Mouse (Mus musculus) kidney, embryonic 15.5 days (tissue): Measurements from ENCODE around the gene Adh5. TPM values are rescaled to one million over a fixed set of nuclear protein-coding genes. Genes with fewer than 3 reads are reported as not detected.

Experiments used
- ATAC-seq: fragments of 200-750 bp; cut with Nextera tagmentation; replicated peaks from 2 replicates; pipeline ENCODE4 v1.8.0; 2017; ENCODE audit warnings: moderate TSS enrichment; ENCODE audit not compliant: low FRiP score
- H3K27ac ChIP-seq: fragments of 300-500 bp; sonication (generic); 2 replicates; pipeline ENCODE4 v1.5.1; 2015; ENCODE audit warnings: mild to moderate bottlenecking, inconsistent platforms
- H3K27me3 ChIP-seq: fragments of 300-500 bp; sonication (generic); 2 replicates; pipeline ENCODE4 v1.6.1; 2015; ENCODE audit warnings: inconsistent platforms
- H3K36me3 ChIP-seq: fragments of 300-500 bp; sonication (generic); 2 replicates; pipeline ENCODE4 v1.6.1; 2015; ENCODE audit warnings: inconsistent platforms
- H3K4me1 ChIP-seq: fragments of 300-500 bp; sonication (generic); 2 replicates; pipeline ENCODE4 v1.6.1; 2015; ENCODE audit warnings: inconsistent platforms
- H3K4me2 ChIP-seq: fragments of 300-500 bp; sonication (generic); 2 replicates; pipeline ENCODE4 v1.6.1; 2015; ENCODE audit warnings: moderate library complexity, mild to moderate bottlenecking, inconsistent platforms
- H3K4me3 ChIP-seq: fragments of 300-500 bp; sonication (generic); replicated peaks from 2 replicates; pipeline ENCODE4 v1.5.1; 2015; ENCODE audit warnings: mild to moderate bottlenecking, inconsistent platforms
- H3K9ac ChIP-seq: fragments of 300-500 bp; sonication (generic); 2 replicates; pipeline ENCODE4 v1.6.1; 2015; ENCODE audit warnings: mild to moderate bottlenecking, inconsistent platforms
- H3K9me3 ChIP-seq: fragments of 300-500 bp; sonication (generic); replicated peaks from 2 replicates; pipeline ENCODE4 v1.6.1; 2016; ENCODE audit warnings: inconsistent platforms
- WGBS: fragments of 180-500 bp; shearing (Covaris S2); methylation state at CpG from one replicate; pipeline ENCODE4 v1.1.7; 2015; ENCODE audit warnings: mixed read lengths; 5-methylcytosine and 5-hydroxymethylcytosine counted together
- polyA plus RNA-seq: library from polyadenylated mRNA; unstranded; fragments of >200 nt; fragmentation: Nextera tagmentation; extraction: Ambion mirVana; gene quantifications from 2 replicates; pipeline ENCODE4 v1.2.1, GENCODE M21; 2015

The Adh5 gene
- polyA plus RNA-seq, 1 experiment from 2014 or later = 242 TPM

GRCm38 (mm10) chr3:138430360-138430976 is 12.4 kb upstream of the Adh5 start:
- Histone ChIP-seq H3K4me1 (no peaks in the 10 kb centered on the region), H3K4me2 (no peak overlapping the region), H3K9me3 (no peaks in the 10 kb centered on the region), H3K4me3 (no peak overlapping the region), H3K9ac (no peak overlapping the region), H3K36me3 (no peaks in the 10 kb centered on the region), H3K27ac (no peak overlapping the region), H3K27me3 (no peaks in the 10 kb centered on the region)
- WGBS = 45% methylated on average over 6 of the region's 6 CpGs
- ATAC-seq = no peak

GRCm38 (mm10) chr3:138431835-138432234 is 11.1 kb upstream of the Adh5 start:
- ATAC-seq = no peak
- Histone ChIP-seq H3K4me3 (no peak overlapping the region), H3K27ac (no peak overlapping the region), H3K9ac (no peak overlapping the region), H3K4me1 (no peaks in the 10 kb centered on the region), H3K4me2 (no peak overlapping the region), H3K27me3 (no peaks in the 10 kb centered on the region), H3K9me3 (no peaks in the 10 kb centered on the region), H3K36me3 (no peaks in the 10 kb centered on the region)
- WGBS = 58% methylated on average over 2 of the region's 2 CpGs

- Histone ChIP-seq H3K36me3 (no peaks in the 10 kb centered on the region), H3K9ac (no peak overlapping the region), H3K27me3 (no peaks in the 10 kb centered on the region), H3K4me2 (no peak overlapping the region), H3K4me1 (no peaks in the 10 kb centered on the region), H3K9me3 (no peaks in the 10 kb centered on the region), H3K4me3 (no peak overlapping the region), H3K27ac (no peak overlapping the region)
- 70% methylated on average over 3 of the region's 3 CpGs for WGBS
- ATAC-seq = no peak
Observed at GRCm38 (mm10) chr3:138438716-138439115, 4.2 kb upstream of the Adh5 start.

- peaks cover 23% of the 10 kb centered on the region for H3K36me3 ChIP-seq
- under 1% methylated on average over 9 of the region's 9 CpGs for WGBS
- peak overlapping the region; percentile 81 for H3K4me3 ChIP-seq
- no peaks in the 10 kb centered on the region for H3K27me3 ChIP-seq
- H3K4me1 ChIP-seq = peaks cover 9% of the 10 kb centered on the region
- H3K27ac ChIP-seq = peak overlapping the region; percentile 87
- no peaks in the 10 kb centered on the region for H3K9me3 ChIP-seq
- peak overlapping the region; percentile 80 for H3K9ac ChIP-seq
- peak overlapping the region; percentile 90 for H3K4me2 ChIP-seq
- peak; percentile 0 for ATAC-seq
Observed at GRCm38 (mm10) chr3:138442203-138442602, 690 bp upstream of the Adh5 start.

- Histone ChIP-seq H3K9ac (peak overlapping the region; percentile 80), H3K9me3 (no peaks in the 10 kb centered on the region), H3K4me2 (peak overlapping the region; percentile 90), H3K27me3 (no peaks in the 10 kb centered on the region), H3K27ac (peak overlapping the region; percentile 87), H3K4me3 (peak overlapping the region; percentile 81), H3K36me3 (peaks cover 34% of the 10 kb centered on the region), H3K4me1 (peaks cover 9% of the 10 kb centered on the region)
- ATAC-seq = no peak
- WGBS = 2% methylated on average over 9 of the region's 9 CpGs
Observed at GRCm38 (mm10) chr3:138443465-138443771, 525 bp downstream of the Adh5 start.

- Histone ChIP-seq H3K27me3 (no peaks in the 10 kb centered on the region), H3K9me3 (no peaks in the 10 kb centered on the region), H3K9ac (no peak overlapping the region), H3K4me1 (peaks cover 9% of the 10 kb centered on the region), H3K36me3 (peaks cover 80% of the 10 kb centered on the region), H3K27ac (no peak overlapping the region), H3K4me3 (no peak overlapping the region), H3K4me2 (no peak overlapping the region)
- no peak for ATAC-seq
- 51% methylated on average over 12 of the region's 12 CpGs for WGBS
Observed at GRCm38 (mm10) chr3:138448077-138448860, 5.4 kb downstream of the Adh5 start.

GRCm38 (mm10) chr3:138452169-138452568 is 9.3 kb downstream of the Adh5 start:
- Histone ChIP-seq H3K9me3 (no peaks in the 10 kb centered on the region), H3K9ac (no peak overlapping the region), H3K27ac (no peak overlapping the region), H3K36me3 (peaks cover 95% of the 10 kb centered on the region), H3K4me1 (no peaks in the 10 kb centered on the region), H3K4me2 (no peak overlapping the region), H3K27me3 (no peaks in the 10 kb centered on the region), H3K4me3 (no peak overlapping the region)
- 85% methylated on average over 10 of the region's 10 CpGs for WGBS
- ATAC-seq = no peak

GRCm38 (mm10) chr3:138454234-138454633 is 11.3 kb downstream of the Adh5 start:
- H3K9me3 ChIP-seq = no peaks in the 10 kb centered on the region
- H3K36me3 ChIP-seq = peaks cover 96% of the 10 kb centered on the region
- no peaks in the 10 kb centered on the region for H3K27me3 ChIP-seq
- no peak overlapping the region for H3K9ac ChIP-seq
- WGBS = 95% methylated on average over 1 of the region's 1 CpGs
- no peak overlapping the region for H3K4me2 ChIP-seq
- H3K27ac ChIP-seq = no peak overlapping the region
- H3K4me3 ChIP-seq = no peak overlapping the region
- H3K4me1 ChIP-seq = no peaks in the 10 kb centered on the region
- ATAC-seq = no peak

- WGBS = 89% methylated on average over 13 of the region's 13 CpGs
- Histone ChIP-seq H3K36me3 (peaks cover 96% of the 10 kb centered on the region), H3K27ac (no peak overlapping the region), H3K9me3 (no peaks in the 10 kb centered on the region), H3K4me3 (no peak overlapping the region), H3K27me3 (no peaks in the 10 kb centered on the region), H3K9ac (no peak overlapping the region), H3K4me1 (no peaks in the 10 kb centered on the region), H3K4me2 (no peak overlapping the region)
- ATAC-seq = no peak
Observed at GRCm38 (mm10) chr3:138454711-138455435, 12.0 kb downstream of the Adh5 start.

- H3K27ac ChIP-seq = no peak overlapping the region
- WGBS = 96% methylated on average over 3 of the region's 3 CpGs
- no peak overlapping the region for H3K4me3 ChIP-seq
- H3K27me3 ChIP-seq = no peaks in the 10 kb centered on the region
- peaks cover 4% of the 10 kb centered on the region; the same call in 1 of the 2 replicates for H3K4me1 ChIP-seq
- no peaks in the 10 kb centered on the region for H3K9me3 ChIP-seq
- no peak for ATAC-seq
- H3K9ac ChIP-seq = no peak overlapping the region
- no peak overlapping the region for H3K4me2 ChIP-seq
- H3K36me3 ChIP-seq = peaks cover 91% of the 10 kb centered on the region
Observed at GRCm38 (mm10) chr3:138458441-138458840, 15.5 kb downstream of the Adh5 start.

GRCm38 (mm10) chr3:138460260-138460659 is 17.4 kb downstream of the Adh5 start:
- Histone ChIP-seq H3K9me3 (no peaks in the 10 kb centered on the region), H3K36me3 (peaks cover 91% of the 10 kb centered on the region), H3K4me2 (no peak overlapping the region), H3K9ac (no peak overlapping the region), H3K4me3 (no peak overlapping the region), H3K27ac (no peak overlapping the region), H3K4me1 (peaks cover 6% of the 10 kb centered on the region), H3K27me3 (no peaks in the 10 kb centered on the region)
- ATAC-seq = no peak; the same call in 1 of the 2 replicates
- WGBS = 78% methylated on average over 13 of the region's 13 CpGs

- Histone ChIP-seq H3K4me1 (peaks cover 6% of the 10 kb centered on the region), H3K9me3 (no peaks in the 10 kb centered on the region), H3K4me2 (no peak overlapping the region), H3K36me3 (peaks cover 91% of the 10 kb centered on the region), H3K4me3 (no peak overlapping the region), H3K9ac (no peak overlapping the region), H3K27me3 (no peaks in the 10 kb centered on the region), H3K27ac (no peak overlapping the region)
- 88% methylated on average over 3 of the region's 3 CpGs for WGBS
- ATAC-seq = no peak
Observed at GRCm38 (mm10) chr3:138461832-138462231, 18.9 kb downstream of the Adh5 start.
